Mouse (Mus musculus) inflammation-experienced regulatory T-cells, adult 6 months (primary cell): ENCODE measurements around the gene Urb2. TPM values are rescaled to one million over a fixed set of nuclear protein-coding genes. Genes with fewer than 3 reads are reported as not detected.

ENCODE experiments used
- ATAC-seq: one replicate; pipeline ENCODE4 v1.8.0; 2017
- polyA plus RNA-seq, 3 experiments: library from polyadenylated mRNA; unstranded; fragments of 100-300 nt; shearing (Covaris generic); gene quantifications; one replicate each; pipeline ENCODE4 v1.2.1; 2017

Urb2 gene
- polyA plus RNA-seq, 3 experiments from 2014 or later, result 4.0 to 5.2 (median 4.3) TPM

- no peak for ATAC-seq
Observed at GRCm38 (mm10) chr8:124078969-124079368, 57.7 kb downstream of the Urb2 start.

DNA sequence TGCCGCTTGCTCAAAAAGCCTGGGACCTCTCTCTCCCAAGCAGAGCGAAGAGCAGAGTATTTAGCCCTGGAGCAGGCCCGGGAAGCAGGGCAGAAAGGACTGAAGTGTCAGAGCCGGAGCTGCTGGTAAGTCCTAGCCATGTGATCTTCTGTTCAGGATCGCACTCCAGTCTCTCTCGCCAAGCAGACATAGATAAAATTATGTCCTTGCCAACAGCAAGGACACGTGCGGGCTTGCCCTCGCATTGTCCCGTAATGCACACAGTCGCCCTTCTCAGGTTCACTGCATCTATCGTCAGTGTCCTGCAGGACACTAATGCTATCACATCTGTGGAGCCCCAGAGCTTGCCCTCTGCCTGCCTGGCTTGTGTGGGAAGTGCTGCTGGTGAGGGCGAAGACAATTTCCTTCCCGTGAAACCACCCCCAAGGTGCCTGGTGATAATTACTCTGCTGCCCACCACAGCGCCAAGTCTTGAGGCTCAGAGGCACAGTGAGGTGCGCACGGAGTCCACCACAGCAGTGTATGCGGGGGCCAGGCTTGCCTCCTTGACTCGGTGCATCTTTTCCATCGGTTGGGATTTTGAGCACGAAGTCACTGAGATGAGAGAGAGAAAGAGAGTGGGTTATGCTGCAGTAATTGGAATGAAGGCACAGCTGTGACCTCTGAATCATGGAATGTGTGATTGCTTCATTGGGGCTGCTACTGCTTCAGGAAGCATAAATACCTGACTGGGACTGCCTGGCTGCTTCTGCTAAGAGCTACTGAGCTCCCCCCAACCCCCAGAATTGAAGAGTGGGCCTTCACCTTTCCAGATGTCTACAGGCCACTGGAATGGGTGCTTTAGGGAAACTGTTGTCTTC is 59.4 kb downstream of the Urb2 start:
- ATAC-seq, result no peak

GRCm38 (mm10) chr8:124082616-124083015 is 61.3 kb downstream of the Urb2 start:
- ATAC-seq, result no peak

- ATAC-seq, result no peak
Observed at GRCm38 (mm10) chr8:124083611-124084010, 62.3 kb downstream of the Urb2 start.

GRCm38 (mm10) chr8:124085668-124086067 is 64.4 kb downstream of the Urb2 start:
- no peak for ATAC-seq

GRCm38 (mm10) chr8:124088092-124088613 is 66.8 kb downstream of the Urb2 start:
- ATAC-seq, result no peak

- ATAC-seq, result no peak
Observed at GRCm38 (mm10) chr8:124089016-124089415, 67.7 kb downstream of the Urb2 start.

- ATAC-seq, result no peak
Observed at GRCm38 (mm10) chr8:124090473-124090872, 69.2 kb downstream of the Urb2 start.

Other genes starting within 250 kb of the Urb2 start
- 10 to 100 TPM; 15.9 to 21.4 (median 16.9) TPM for gene Rab4a, start 215.5 kb upstream of the Urb2 start, polyA plus RNA-seq
- 1 to 10 TPM; 3.3 to 5.1 (median 3.7) TPM for gene Ccsap, start 161.3 kb upstream of the Urb2 start, polyA plus RNA-seq
- gene Acta1, start 126.8 kb upstream of the Urb2 start, polyA plus RNA-seq, result under 1 TPM in 2 of 3 experiments, not detected in 1; 0.25 to 0.26 TPM
- gene Nup133, start 72.2 kb upstream of the Urb2 start, polyA plus RNA-seq, result 10 to 100 TPM in 1 of 3 experiments, 1 to 10 TPM in 2; 7.2 to 10.5 (median 8.2) TPM
- 1 to 10 TPM; 1.2 to 2.6 (median 1.3) TPM for gene Abcb10, start 38.4 kb upstream of the Urb2 start, polyA plus RNA-seq
- 10 to 100 TPM in 2 of 3 experiments, 1 to 10 TPM in 1; 9.2 to 15.4 (median 12.3) TPM for gene Taf5l, start 111 bp upstream of the Urb2 start, polyA plus RNA-seq
- gene Galnt2, start 209.9 kb downstream of the Urb2 start, polyA plus RNA-seq, result 10 to 100 TPM; 14.8 to 39.1 (median 20.4) TPM